Mouse (Mus musculus) midbrain, embryonic 12.5 days (tissue): ENCODE measurements around the gene Gm10283. TPM values are rescaled to one million over a fixed set of nuclear protein-coding genes. Genes with fewer than 3 reads are reported as not detected.

Experiments used
- ATAC-seq: fragments of 200-750 bp; cut with Nextera tagmentation; 2 replicates; pipeline ENCODE4 v1.8.0; 2017; ENCODE audit warnings: low read depth, moderate TSS enrichment, moderate library complexity; ENCODE audit not compliant: low FRiP score
- H3K27ac ChIP-seq: fragments of 300-500 bp; sonication (generic); replicated peaks from 2 replicates; pipeline ENCODE4 v1.5.1; 2016; ENCODE audit warnings: mild to moderate bottlenecking
- H3K27me3 ChIP-seq: fragments of 300-500 bp; sonication (generic); 2 replicates; pipeline ENCODE4 v1.6.1; 2016; ENCODE audit warnings: mild to moderate bottlenecking
- H3K36me3 ChIP-seq: fragments of 300-500 bp; sonication (generic); 2 replicates; pipeline ENCODE4 v1.6.1; 2016
- H3K4me1 ChIP-seq: fragments of 300-500 bp; sonication (generic); 2 replicates; pipeline ENCODE4 v1.6.1; 2016
- H3K4me2 ChIP-seq: fragments of 300-500 bp; sonication (generic); replicated peaks from 2 replicates; pipeline ENCODE4 v1.6.1; 2016; ENCODE audit warnings: mild to moderate bottlenecking, moderate library complexity
- H3K4me3 ChIP-seq: fragments of 300-500 bp; sonication (generic); 2 replicates; pipeline ENCODE4 v1.5.1; 2016; ENCODE audit warnings: mild to moderate bottlenecking
- H3K9ac ChIP-seq: fragments of 300-500 bp; sonication (generic); replicated peaks from 2 replicates; pipeline ENCODE4 v1.6.1; 2016; ENCODE audit warnings: mild to moderate bottlenecking, moderate library complexity
- H3K9me3 ChIP-seq: fragments of 300-500 bp; sonication (generic); 2 replicates; pipeline ENCODE4 v1.6.1; 2016; ENCODE audit warnings: mild to moderate bottlenecking
- WGBS: fragments of 180-500 bp; shearing (Covaris S2); methylation state at CpG from one replicate; pipeline ENCODE4 v1.1.7; 2016; 5-methylcytosine and 5-hydroxymethylcytosine counted together
- polyA plus RNA-seq: library from polyadenylated mRNA; unstranded; fragments of >200 nt; fragmentation: Nextera tagmentation; extraction: Ambion mirVana; gene quantifications from 2 replicates; pipeline ENCODE4 v1.2.1, GENCODE M21; 2016

Gm10283 gene
- polyA plus RNA-seq, 1 experiment from 2014 or later, result not detected

- Histone ChIP-seq H3K27me3 (no peaks in the 10 kb centered on the region), H3K4me1 (no peaks in the 10 kb centered on the region), H3K27ac (no peak overlapping the region), H3K4me3 (no peak overlapping the region), H3K4me2 (no peak overlapping the region), H3K36me3 (no peaks in the 10 kb centered on the region), H3K9ac (no peak overlapping the region), H3K9me3 (no peaks in the 10 kb centered on the region)
- 55% methylated on average over 3 of the region's 3 CpGs for WGBS
- ATAC-seq, result no peak
Observed at GRCm38 (mm10) chr8:60438557-60438956, 64.4 kb downstream of the Gm10283 start.

- WGBS, result 93% methylated on average over 3 of the region's 3 CpGs
- no peak overlapping the region for H3K27ac ChIP-seq
- H3K4me3 ChIP-seq, result no peak overlapping the region
- no peak for ATAC-seq
- H3K27me3 ChIP-seq, result no peaks in the 10 kb centered on the region
- H3K4me2 ChIP-seq, result no peak overlapping the region
- H3K36me3 ChIP-seq, result no peaks in the 10 kb centered on the region
- no peaks in the 10 kb centered on the region for H3K9me3 ChIP-seq
- H3K9ac ChIP-seq, result no peak overlapping the region
- H3K4me1 ChIP-seq, result no peaks in the 10 kb centered on the region
Observed at GRCm38 (mm10) chr8:60436872-60437271, 66.1 kb downstream of the Gm10283 start.

- WGBS, result 94% methylated on average over 5 of the region's 5 CpGs
- Histone ChIP-seq H3K4me2 (no peak overlapping the region), H3K4me1 (no peaks in the 10 kb centered on the region), H3K27me3 (no peaks in the 10 kb centered on the region), H3K27ac (no peak overlapping the region), H3K9me3 (no peaks in the 10 kb centered on the region), H3K36me3 (no peaks in the 10 kb centered on the region), H3K9ac (no peak overlapping the region), H3K4me3 (no peak overlapping the region)
- no peak for ATAC-seq
Observed at GRCm38 (mm10) chr8:60432649-60433048, 70.3 kb downstream of the Gm10283 start.

DNA sequence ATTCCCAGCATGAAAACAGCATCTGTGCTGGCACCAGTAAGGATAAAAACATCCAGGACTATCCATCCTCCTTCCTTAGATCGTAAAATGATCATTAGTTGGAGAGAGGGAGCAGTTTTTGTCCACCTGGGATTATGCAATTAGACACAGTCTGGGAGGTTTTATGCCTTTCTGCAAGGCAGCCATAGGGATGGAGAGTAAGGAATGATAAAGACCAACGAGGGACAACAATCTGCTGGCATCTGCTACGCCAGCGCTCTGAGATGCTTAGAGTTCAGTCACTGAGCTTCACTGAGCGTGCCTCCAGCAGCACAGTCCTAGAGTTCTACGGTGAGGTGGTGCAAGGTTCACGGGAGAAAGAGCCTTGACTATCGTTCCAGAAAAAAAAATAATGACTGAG is 96.6 kb downstream of the Gm10283 start:
- Histone ChIP-seq H3K27me3 (no peaks in the 10 kb centered on the region), H3K4me3 (no peak overlapping the region), H3K9ac (no peak overlapping the region), H3K4me1 (no peaks in the 10 kb centered on the region), H3K4me2 (no peak overlapping the region), H3K27ac (no peak overlapping the region), H3K9me3 (no peaks in the 10 kb centered on the region), H3K36me3 (no peaks in the 10 kb centered on the region)
- WGBS, result 87% methylated on average over 8 of the region's 8 CpGs
- ATAC-seq, result no peak

GRCm38 (mm10) chr8:60404994-60405548 is 97.9 kb downstream of the Gm10283 start:
- no peak overlapping the region for H3K4me2 ChIP-seq
- H3K36me3 ChIP-seq, result no peaks in the 10 kb centered on the region
- no peaks in the 10 kb centered on the region for H3K4me1 ChIP-seq
- H3K9me3 ChIP-seq, result no peaks in the 10 kb centered on the region
- no peaks in the 10 kb centered on the region for H3K27me3 ChIP-seq
- no peak overlapping the region for H3K27ac ChIP-seq
- no peak for ATAC-seq
- H3K9ac ChIP-seq, result no peak overlapping the region
- WGBS, result 61% methylated on average over 6 of the region's 6 CpGs
- no peak overlapping the region for H3K4me3 ChIP-seq

DNA sequence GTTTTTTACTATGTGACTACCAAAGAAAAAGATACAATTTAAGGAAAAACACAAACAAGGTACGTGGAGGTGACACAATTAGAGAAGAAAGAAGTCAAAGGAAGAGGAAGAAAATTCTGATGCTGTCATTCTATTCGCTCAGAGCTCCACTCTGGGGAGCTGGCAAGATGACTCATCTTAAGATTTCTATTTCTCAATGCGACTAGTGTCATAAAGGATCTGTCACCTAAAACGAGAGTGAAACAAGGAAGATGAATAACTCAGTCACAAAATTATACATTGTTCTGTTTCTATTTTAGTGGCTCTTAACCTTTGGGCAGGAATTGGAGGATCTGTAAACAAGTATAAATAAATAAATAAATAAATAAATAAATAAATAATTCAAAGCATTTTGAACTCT is 109.3 kb downstream of the Gm10283 start:
- no peaks in the 10 kb centered on the region for H3K36me3 ChIP-seq
- H3K27me3 ChIP-seq, result no peaks in the 10 kb centered on the region
- no peak overlapping the region for H3K27ac ChIP-seq
- no peak overlapping the region for H3K4me3 ChIP-seq
- no peak for ATAC-seq
- H3K9ac ChIP-seq, result no peak overlapping the region
- WGBS, result 84% methylated on average over 4 of the region's 4 CpGs
- no peak overlapping the region for H3K4me2 ChIP-seq
- no peaks in the 10 kb centered on the region for H3K4me1 ChIP-seq
- no peaks in the 10 kb centered on the region for H3K9me3 ChIP-seq

GRCm38 (mm10) chr8:60386589-60386988 is 116.4 kb downstream of the Gm10283 start:
- Histone ChIP-seq H3K36me3 (no peaks in the 10 kb centered on the region), H3K9me3 (no peaks in the 10 kb centered on the region), H3K9ac (no peak overlapping the region), H3K27ac (no peak overlapping the region), H3K4me1 (no peaks in the 10 kb centered on the region), H3K4me3 (no peak overlapping the region), H3K27me3 (no peaks in the 10 kb centered on the region), H3K4me2 (no peak overlapping the region)
- ATAC-seq, result no peak
- WGBS, result 85% methylated on average over 2 of the region's 2 CpGs

Other genes starting within 250 kb of the Gm10283 start
- 1.3 and 1.9 TPM in 2 replicates for gene Aadat, start 2.7 kb upstream of the Gm10283 start, polyA plus RNA-seq
- gene Mfap3l, start 129.6 kb upstream of the Gm10283 start, polyA plus RNA-seq, result 1.3 and 1.8 TPM in 2 replicates